Mouse (Mus musculus) cerebellum, adult 2 months (tissue): ENCODE measurements around the gene Xpr1.

Experiments
- CTCF ChIP-seq: fragments of 200-500 bp; IDR thresholded peaks from 2 replicates; pipeline ENCODE4 v1.5.1; 2011; ENCODE audit warnings: low read depth, mild to moderate bottlenecking, control low read depth, low read length, moderate library complexity, borderline replicate concordance; ENCODE audit not compliant: insufficient read depth
- POLR2A ChIP-seq: fragments of 200-500 bp; IDR thresholded peaks from 2 replicates; pipeline ENCODE4 v1.6.1; 2011; ENCODE audit warnings: low read length, control low read depth, borderline replicate concordance; ENCODE audit not compliant: insufficient read depth

- no peak for TF ChIP-seq CTCF
- TF ChIP-seq POLR2A: no peak
These were observed 25.3 kb upstream of the Xpr1 start for GRCm38 (mm10) chr1:155442521-155443001.
